Mouse (Mus musculus) cerebellum, adult 2 months (tissue): ENCODE measurements at regions not wholly inside any gene's neighbourhood (a gene's known extent, or its start where the extent isn't known, plus 50 kb on each side); places are given as distances from the start of the nearest gene placed in this dataset.
A peak's percentile ranks its signal among the peaks of the same experiment; 100 is the strongest.

Experiments
- DNase-seq, 2 experiments: peaks; one replicate each; pipeline ENCODE4 v3.0.0; 2021
- H3K27ac ChIP-seq: fragments of 200-500 bp; 2 replicates; pipeline ENCODE4 v1.5.1; 2012; ENCODE audit warnings: low read length, control low read depth, inconsistent platforms; ENCODE audit not compliant: insufficient read depth
- H3K27me3 ChIP-seq: fragments of 200-500 bp; 2 replicates; pipeline ENCODE4 v1.6.1; 2012; ENCODE audit warnings: inconsistent platforms, mild to moderate bottlenecking, low read length, moderate library complexity; ENCODE audit not compliant: control insufficient read depth, insufficient read depth
- H3K4me1 ChIP-seq: fragments of 200-500 bp; 2 replicates; pipeline ENCODE4 v1.6.1; 2011; ENCODE audit warnings: low read length; ENCODE audit not compliant: control insufficient read depth, insufficient read depth
- H3K4me3 ChIP-seq: fragments of 200-500 bp; replicated peaks from 2 replicates; pipeline ENCODE3; 2011; ENCODE audit warnings: mild to moderate bottlenecking, low read depth, low read length, control low read depth; ENCODE audit not compliant: insufficient read depth
- CTCF ChIP-seq: fragments of 200-500 bp; IDR thresholded peaks from 2 replicates; pipeline ENCODE4 v1.5.1; 2011; ENCODE audit warnings: low read depth, mild to moderate bottlenecking, control low read depth, low read length, moderate library complexity, borderline replicate concordance; ENCODE audit not compliant: insufficient read depth
- POLR2A ChIP-seq: fragments of 200-500 bp; IDR thresholded peaks from 2 replicates; pipeline ENCODE4 v1.6.1; 2011; ENCODE audit warnings: low read length, control low read depth, borderline replicate concordance; ENCODE audit not compliant: insufficient read depth
- WGBS: fragments of 180-500 bp; shearing (Covaris S2); methylation state at CpG from one replicate; pipeline ENCODE4 v1.1.7; 2018; 5-methylcytosine and 5-hydroxymethylcytosine counted together

GRCm38 (mm10) chr7:136332805-136333204, 561.6 kb upstream of the Mgmt start:
- 79% methylated on average over 4 of the region's 4 CpGs for WGBS
- no peak overlapping the region for H3K4me3 ChIP-seq
- no peaks in the 10 kb centered on the region; the same call in 1 of the 2 replicates for H3K27me3 ChIP-seq
- DNase-seq: no peak
- TF ChIP-seq CTCF (no peak), POLR2A (no peak)
- no peaks in the 10 kb centered on the region for H3K4me1 ChIP-seq
- H3K27ac ChIP-seq: no peak overlapping the region

DNA sequence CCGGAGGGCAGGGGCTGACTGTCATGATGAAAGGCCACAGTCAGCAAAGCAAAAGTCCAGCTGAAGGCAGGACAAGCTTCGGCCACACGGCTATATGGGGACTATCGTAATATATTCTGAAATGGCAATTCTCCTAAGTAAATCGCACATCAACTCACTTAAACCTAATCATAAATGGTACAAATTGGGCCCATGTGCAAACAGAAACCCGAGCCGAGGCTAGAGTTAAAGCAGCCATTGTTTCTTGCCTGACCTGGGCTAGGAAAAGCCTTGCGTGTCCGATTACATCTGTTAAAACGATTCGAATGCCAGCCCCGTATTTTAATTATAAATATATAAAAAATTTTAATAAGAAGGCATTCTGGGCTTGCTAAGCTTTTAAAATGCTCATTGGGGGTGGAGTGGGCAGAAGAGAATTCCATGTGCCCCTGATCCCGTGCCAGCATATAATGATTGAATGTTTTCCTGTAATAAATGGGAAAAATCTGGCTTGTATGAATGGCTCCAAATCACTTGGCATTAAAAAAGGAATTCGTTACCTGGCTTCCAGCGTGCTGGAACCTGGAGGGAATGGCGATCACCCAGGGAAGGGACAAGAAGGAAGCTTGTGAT, 552.7 kb upstream of the Mgmt start:
- H3K27ac ChIP-seq: no peak overlapping the region

DNA sequence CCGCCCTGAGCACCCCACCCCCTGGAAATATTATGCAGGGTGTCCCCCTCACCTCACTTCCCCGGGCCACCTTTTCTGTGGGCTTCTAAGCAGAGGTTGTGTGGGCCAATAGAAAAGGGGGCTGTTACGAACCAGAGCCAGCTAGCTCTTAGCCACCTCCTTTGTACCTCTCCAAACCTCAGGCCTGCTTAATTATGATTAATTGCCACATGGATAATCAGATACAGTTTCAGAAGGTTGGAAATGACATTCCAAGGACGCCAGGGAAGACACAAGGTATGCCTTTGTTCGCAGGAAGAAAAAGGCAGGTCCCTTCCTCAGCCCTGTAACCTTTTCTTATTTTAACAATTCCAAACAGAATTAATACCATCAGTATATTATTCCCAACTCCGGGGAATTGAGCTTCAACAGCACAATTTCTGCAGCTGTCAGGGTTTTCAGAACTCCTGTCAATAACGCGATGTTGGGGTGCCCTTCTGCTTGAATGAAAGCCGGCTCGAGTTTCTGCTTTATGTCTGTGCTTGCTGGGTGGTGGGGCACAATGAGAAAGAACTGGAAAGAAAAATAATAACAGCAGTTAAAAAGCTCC, 552.1 kb upstream of the Mgmt start:
- 49% methylated on average over 10 of the region's 10 CpGs for WGBS
- Histone ChIP-seq H3K27ac (no peak overlapping the region), H3K4me3 (no peak overlapping the region), H3K4me1 (no peaks in the 10 kb centered on the region), H3K27me3 (no peaks in the 10 kb centered on the region; the same call in 1 of the 2 replicates)
- DNase-seq: no peak
- TF ChIP-seq CTCF (no peak), POLR2A (no peak)

More for the DNA sequence above, 552.7 kb upstream of the Mgmt start:
- H3K27me3 ChIP-seq: no peaks in the 10 kb centered on the region; the same call in 1 of the 2 replicates
- DNase-seq: no peak
- TF ChIP-seq POLR2A (no peak), CTCF (no peak)
- 80% methylated on average over 16 of the region's 16 CpGs for WGBS
- no peak overlapping the region for H3K4me3 ChIP-seq
- no peaks in the 10 kb centered on the region for H3K4me1 ChIP-seq

DNA sequence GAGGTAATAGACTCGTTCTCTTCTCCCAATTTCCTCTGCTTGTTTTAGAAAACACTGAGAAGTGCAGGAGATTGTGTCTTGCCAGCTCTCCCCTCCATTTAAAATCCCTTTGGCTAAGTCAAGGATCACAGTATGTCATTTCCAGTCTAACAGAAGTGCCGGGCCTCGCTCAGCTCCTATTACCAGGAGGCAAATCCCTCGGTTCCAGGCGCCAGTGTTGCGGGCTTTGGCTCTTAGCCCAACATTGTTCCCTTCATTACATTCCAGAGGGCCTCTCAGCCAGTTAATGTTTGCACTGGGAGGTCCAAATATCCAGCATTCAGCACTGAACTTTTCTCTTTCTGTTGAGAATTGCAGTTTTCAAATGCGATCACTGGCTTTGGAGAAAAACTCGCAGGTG, 551.6 kb upstream of the Mgmt start:
- WGBS: 12% methylated on average over 8 of the region's 8 CpGs
- Histone ChIP-seq H3K27me3 (no peaks in the 10 kb centered on the region; the same call in 1 of the 2 replicates), H3K4me3 (no peak overlapping the region), H3K27ac (no peak overlapping the region), H3K4me1 (no peaks in the 10 kb centered on the region)
- DNase-seq: peak; percentile 9 to 12
- TF ChIP-seq POLR2A (no peak), CTCF (no peak)

- no peaks in the 10 kb centered on the region; the same call in 1 of the 2 replicates for H3K27me3 ChIP-seq
- no peak for TF ChIP-seq CTCF
- TF ChIP-seq POLR2A: no peak
- H3K27ac ChIP-seq: no peak overlapping the region
- H3K4me1 ChIP-seq: no peaks in the 10 kb centered on the region
- no peak for DNase-seq
- WGBS: 25% methylated on average over 4 of the region's 4 CpGs
- no peak overlapping the region for H3K4me3 ChIP-seq
These were observed 550.9 kb upstream of the Mgmt start for GRCm38 (mm10) chr7:136343494-136343893.

- H3K4me3 ChIP-seq: no peak overlapping the region
- 88% methylated on average over 3 of the region's 3 CpGs for WGBS
- no peak for DNase-seq
- H3K27ac ChIP-seq: no peak overlapping the region
- H3K27me3 ChIP-seq: no peaks in the 10 kb centered on the region; the same call in 1 of the 2 replicates
- no peaks in the 10 kb centered on the region for H3K4me1 ChIP-seq
- TF ChIP-seq CTCF (no peak), POLR2A (no peak)
These were observed 549.4 kb upstream of the Mgmt start for GRCm38 (mm10) chr7:136345051-136345450.

GRCm38 (mm10) chr7:136346531-136346930, 547.9 kb upstream of the Mgmt start:
- H3K27ac ChIP-seq: no peak overlapping the region
- no peaks in the 10 kb centered on the region; the same call in 1 of the 2 replicates for H3K27me3 ChIP-seq
- 88% methylated on average over 4 of the region's 4 CpGs for WGBS
- no peak for DNase-seq
- no peak for TF ChIP-seq CTCF
- TF ChIP-seq POLR2A: no peak
- H3K4me3 ChIP-seq: no peak overlapping the region
- H3K4me1 ChIP-seq: no peaks in the 10 kb centered on the region

- Histone ChIP-seq H3K27me3 (no peaks in the 10 kb centered on the region; the same call in 1 of the 2 replicates), H3K4me3 (no peak overlapping the region), H3K27ac (no peak overlapping the region), H3K4me1 (no peaks in the 10 kb centered on the region)
- TF ChIP-seq POLR2A (no peak), CTCF (no peak)
- WGBS: 63% methylated on average over 1 of the region's 1 CpGs
- no peak for DNase-seq
These were observed 546.1 kb upstream of the Mgmt start for GRCm38 (mm10) chr7:136348309-136348708.
